Mouse (Mus musculus) splenic B cell, adult 2 months (primary cell): Measurements from ENCODE around the gene Galnt17.
A peak's percentile ranks its signal among the peaks of the same experiment; 100 is the strongest.

Source experiments
- DNase-seq: peaks from one replicate; pipeline ENCODE4 v3.0.0-alpha.2; 2011; ENCODE audit warnings: low read depth, low spot score
- H3K27me3 ChIP-seq: 2 replicates; pipeline ENCODE4 v1.6.1; 2012; ENCODE audit warnings: mild to moderate bottlenecking, low read length, moderate library complexity, mixed read lengths; ENCODE audit not compliant: control insufficient read depth, poor library complexity, insufficient read depth, severe bottlenecking
- H3K36me3 ChIP-seq: 2 replicates; pipeline ENCODE4 v1.6.1; 2012; ENCODE audit warnings: mild to moderate bottlenecking, low read length, moderate library complexity, mixed read lengths; ENCODE audit not compliant: control insufficient read depth, poor library complexity, insufficient read depth, severe bottlenecking

Galnt17 gene

DNA sequence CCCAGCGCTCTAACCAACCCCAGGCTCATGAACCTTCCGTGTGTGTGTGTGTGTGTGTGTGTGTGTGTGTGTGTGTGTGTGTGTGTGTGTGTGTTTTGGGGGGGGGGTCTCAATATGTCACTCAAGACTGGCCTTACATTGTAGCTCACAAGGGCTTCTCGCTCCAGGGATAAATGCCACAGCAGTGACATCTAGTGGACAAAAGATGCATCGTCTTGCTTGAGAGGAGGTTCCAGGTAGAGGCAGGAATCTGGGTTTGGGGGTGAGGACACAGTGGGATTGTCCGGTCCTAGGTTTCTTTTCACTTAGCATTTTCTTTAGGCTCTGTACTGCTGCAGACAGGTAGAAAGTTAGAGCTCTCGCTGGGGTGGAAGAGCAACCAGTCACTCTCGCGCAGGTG lies 450.1 kb downstream of the Galnt17 start:
- DNase-seq: peak; percentile 60
- H3K36me3 ChIP-seq: no peaks in the 10 kb centered on the region
- no peaks in the 10 kb centered on the region for H3K27me3 ChIP-seq

DNA sequence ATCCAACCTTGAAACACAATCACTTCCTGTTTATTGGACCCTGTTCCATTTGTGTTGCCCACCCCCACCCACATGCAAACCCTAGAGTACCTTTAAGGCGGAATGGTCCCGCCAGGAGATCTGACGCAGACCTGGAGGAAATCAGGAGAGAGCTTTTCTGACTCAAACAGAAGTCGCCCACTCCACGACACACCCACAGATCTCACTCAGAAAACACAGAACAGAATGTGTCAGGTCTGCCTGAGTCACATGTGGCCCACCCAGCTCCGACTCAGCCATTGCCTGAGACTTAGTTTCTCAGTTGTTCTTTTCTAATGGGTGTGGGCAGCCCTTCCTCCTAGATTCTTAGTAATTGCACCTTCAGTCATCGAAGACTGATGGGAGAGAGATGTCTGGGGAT lies 453.9 kb downstream of the Galnt17 start:
- no peaks in the 10 kb centered on the region for H3K27me3 ChIP-seq
- DNase-seq: no peak
- no peaks in the 10 kb centered on the region for H3K36me3 ChIP-seq

DNA sequence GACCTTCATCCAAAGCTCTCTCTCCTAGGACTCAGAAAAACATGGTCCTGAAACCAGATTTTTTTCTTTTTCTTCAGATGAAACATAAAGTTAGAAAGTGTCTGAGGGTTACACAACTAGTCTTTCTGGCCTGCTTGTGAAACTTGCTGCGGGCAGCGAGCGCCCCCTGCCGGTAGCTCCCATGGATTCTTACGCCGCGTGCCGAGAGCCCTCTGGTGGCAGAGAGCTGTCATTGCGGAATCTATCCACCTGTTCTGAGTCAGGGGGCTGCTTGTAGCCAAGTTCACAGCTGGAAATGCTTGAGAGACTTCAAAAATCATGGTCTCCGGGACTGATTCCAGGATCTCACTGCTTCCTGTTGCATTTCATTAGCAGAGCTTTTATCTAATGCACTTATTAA lies 454.9 kb downstream of the Galnt17 start:
- H3K27me3 ChIP-seq: no peaks in the 10 kb centered on the region
- DNase-seq: peak; percentile 83
- no peaks in the 10 kb centered on the region for H3K36me3 ChIP-seq

DNA sequence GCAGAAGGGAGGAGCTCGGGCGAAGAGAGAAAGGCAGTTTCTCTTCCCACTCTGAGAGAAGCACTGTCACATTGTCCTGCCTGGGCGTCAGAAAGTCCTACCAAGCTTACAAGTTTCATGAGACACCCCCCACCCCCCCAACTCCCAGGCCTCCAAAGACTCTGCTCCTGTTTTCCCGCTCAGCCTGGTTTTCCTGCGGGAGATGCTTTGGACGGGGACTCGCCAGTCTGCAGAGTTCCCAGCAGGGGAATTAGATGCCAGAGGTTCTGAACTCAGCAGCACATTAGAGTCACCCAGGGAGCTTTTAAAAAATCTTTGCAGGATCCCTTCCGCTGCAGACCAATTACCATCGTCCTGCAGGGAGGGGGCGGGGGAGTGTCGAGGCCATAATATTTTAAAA lies 456.1 kb downstream of the Galnt17 start:
- H3K36me3 ChIP-seq: no peaks in the 10 kb centered on the region
- no peaks in the 10 kb centered on the region for H3K27me3 ChIP-seq
- peak; percentile 11 for DNase-seq

DNA sequence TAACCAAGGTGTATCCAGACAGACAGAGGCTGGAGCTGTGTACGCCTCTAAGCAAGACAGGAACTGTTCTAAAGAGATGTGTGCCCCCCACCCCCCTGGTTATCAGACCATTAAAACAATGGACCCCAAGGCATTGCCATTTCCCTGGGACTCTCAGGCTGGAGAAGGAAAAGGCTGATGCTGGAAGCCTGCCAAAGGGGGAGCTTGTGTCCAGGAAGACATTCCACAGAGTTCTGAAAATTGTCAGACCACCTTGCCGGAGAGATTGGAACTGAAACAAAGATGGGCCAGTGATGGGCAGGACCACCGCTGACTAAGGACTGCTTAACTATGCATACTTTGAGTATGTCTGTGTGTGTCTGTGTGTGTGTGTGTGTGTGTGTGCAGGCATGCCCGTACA lies 458.7 kb downstream of the Galnt17 start:
- no peaks in the 10 kb centered on the region for H3K36me3 ChIP-seq
- H3K27me3 ChIP-seq: no peaks in the 10 kb centered on the region
- DNase-seq: no peak

DNA sequence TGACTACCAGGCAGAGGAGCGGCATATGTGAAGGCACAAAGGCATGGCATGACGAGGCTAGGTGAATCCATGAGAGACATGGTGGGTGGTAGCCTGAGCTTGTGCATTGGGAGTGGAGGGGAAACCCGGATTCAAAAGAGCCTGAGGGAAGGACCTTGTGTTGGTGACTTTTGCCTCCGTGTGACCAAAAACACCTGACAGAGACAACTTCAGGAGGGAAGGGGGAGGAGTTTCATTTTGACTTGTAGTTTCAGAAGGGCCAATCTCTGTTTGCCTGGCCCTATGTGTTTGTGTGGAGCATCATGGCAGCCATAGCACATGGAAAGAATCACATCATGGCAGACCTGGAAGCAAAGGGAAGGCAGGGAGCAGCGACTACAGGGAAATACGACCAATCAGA lies 459.7 kb downstream of the Galnt17 start:
- H3K36me3 ChIP-seq: no peaks in the 10 kb centered on the region
- no peaks in the 10 kb centered on the region for H3K27me3 ChIP-seq
- DNase-seq: no peak

DNA sequence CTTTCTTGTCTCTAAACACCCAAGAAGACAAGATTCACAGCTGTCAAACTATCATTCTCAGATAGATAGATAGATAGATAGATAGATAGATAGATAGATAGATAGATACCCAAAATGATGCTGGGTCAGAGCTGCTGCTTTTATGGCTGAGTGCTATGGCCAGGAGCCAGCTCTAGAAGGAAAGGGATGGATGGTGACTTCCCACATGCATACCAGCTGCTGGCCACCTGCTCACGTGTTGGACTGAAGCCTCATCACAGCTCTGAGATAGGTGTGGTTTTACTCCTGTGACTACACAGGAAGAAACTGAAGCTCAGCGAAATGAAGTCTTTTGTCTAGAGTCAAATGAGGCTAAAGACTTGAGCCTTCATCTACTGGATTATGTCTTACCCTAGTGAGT lies 482.5 kb downstream of the Galnt17 start:
- DNase-seq: no peak
- Histone ChIP-seq H3K27me3 (no peaks in the 10 kb centered on the region), H3K36me3 (no peaks in the 10 kb centered on the region)
